Mouse (Mus musculus) kidney, adult 2 months (tissue): ENCODE data around the gene Grap.

ENCODE experiments used
- CTCF ChIP-seq: fragments of 200-500 bp; conservative IDR thresholded peaks from 2 replicates; pipeline ENCODE4 v1.5.1; 2011; ENCODE audit warnings: low read depth, mild to moderate bottlenecking, control low read depth, low read length, moderate library complexity, mixed read lengths; ENCODE audit not compliant: insufficient read depth, insufficient read length
- POLR2A ChIP-seq: fragments of 200-500 bp; IDR thresholded peaks from one replicate; pipeline ENCODE4 v1.6.1; 2011; ENCODE audit warnings: low read depth, low read length, control low read depth

- TF ChIP-seq CTCF = no peak
- no peak for TF ChIP-seq POLR2A
Measured at GRCm38 (mm10) chr11:61722077-61722476, 69.0 kb downstream of the Grap start.
